Mouse (Mus musculus) heart, postnatal 25 days (tissue): ENCODE measurements at regions not wholly inside any gene's neighbourhood (a gene's known extent, or its start where the extent isn't known, plus 50 kb on each side); places are given as distances from the start of the nearest gene placed in this dataset.

Experiments
- DNase-seq: peaks from one replicate; pipeline ENCODE4 v3.0.0; 2022; ENCODE audit warnings: low spot score
- intact Hi-C: fragments of 180-260 bp; cut with DNase I; formaldehyde crosslinking; loops from one replicate; pipeline ENCODE4 v1.15.1; 2025

DNA sequence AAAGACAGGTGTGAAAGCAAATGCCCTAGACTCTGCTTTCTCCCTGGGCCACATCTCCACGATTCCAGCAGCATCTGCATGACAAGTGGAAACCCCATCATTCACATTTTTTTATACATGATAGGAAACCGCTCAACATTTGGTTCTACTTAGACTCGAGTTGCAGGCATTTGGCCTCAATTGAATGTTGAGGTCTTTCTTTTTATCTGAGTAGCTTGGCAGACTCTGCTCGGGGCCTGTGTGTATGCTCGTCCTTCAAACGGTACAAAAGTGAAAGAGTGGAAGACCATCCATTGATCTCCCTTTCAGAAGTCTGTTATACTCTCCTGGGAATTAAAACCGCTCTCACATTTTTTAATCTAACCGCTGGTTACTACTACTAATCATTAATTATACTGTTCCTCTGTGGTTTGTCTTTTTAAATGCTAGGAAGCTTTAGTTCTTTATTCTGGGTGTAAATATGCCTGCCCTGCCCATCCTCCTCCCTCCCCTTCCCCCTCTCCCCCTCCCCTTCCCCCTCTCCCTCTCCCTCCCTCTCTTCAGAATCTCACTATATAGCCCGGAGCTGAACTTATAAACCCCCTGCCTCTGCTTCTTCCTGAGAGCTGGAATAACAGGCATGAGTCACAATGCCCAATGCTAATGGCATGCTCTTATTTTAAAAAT, 75.5 kb downstream of the Dyrk2 start:
- intact Hi-C loops: loop anchor here (5.0 kb wide), 1 partner anchor 82 kb away; no protein-coding TSS in a partner anchor
- no peak for DNase-seq

- intact Hi-C loops: no loop called here
- DNase-seq: no peak
Observed at GRCm38 (mm10) chr10:118795061-118795407, 75.0 kb downstream of the Dyrk2 start.

DNA sequence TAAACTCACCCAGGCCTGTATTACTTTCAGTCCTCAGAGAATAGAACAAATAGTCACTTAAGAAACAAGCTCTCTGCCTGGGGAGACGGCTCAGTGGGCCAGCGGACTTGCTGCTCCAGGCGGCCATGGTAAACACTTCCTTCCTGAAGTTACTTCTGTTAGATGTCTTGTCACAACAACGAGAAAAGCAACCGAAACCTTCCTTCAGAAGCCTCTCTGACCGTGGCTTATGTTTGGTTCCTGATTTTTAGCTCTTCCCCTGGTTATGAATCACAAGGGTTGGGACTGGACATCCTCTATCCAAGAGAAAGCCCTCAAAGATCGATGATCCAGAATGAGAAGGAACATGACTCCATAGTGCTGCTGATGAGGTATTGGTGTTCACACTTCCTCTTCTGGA, 73.5 kb downstream of the Dyrk2 start:
- DNase-seq: no peak
- intact Hi-C loops: no loop called here

- DNase-seq: no peak
- intact Hi-C loops: no loop called here
Observed at GRCm38 (mm10) chr10:118797256-118797655, 72.8 kb downstream of the Dyrk2 start.

GRCm38 (mm10) chr10:118799767-118800166, 70.2 kb downstream of the Dyrk2 start:
- intact Hi-C loops: loop anchor here (1.0 to 10.0 kb wide), 2 partner anchors 205 to 266 kb away; no protein-coding TSS in a partner anchor
- DNase-seq: no peak

DNA sequence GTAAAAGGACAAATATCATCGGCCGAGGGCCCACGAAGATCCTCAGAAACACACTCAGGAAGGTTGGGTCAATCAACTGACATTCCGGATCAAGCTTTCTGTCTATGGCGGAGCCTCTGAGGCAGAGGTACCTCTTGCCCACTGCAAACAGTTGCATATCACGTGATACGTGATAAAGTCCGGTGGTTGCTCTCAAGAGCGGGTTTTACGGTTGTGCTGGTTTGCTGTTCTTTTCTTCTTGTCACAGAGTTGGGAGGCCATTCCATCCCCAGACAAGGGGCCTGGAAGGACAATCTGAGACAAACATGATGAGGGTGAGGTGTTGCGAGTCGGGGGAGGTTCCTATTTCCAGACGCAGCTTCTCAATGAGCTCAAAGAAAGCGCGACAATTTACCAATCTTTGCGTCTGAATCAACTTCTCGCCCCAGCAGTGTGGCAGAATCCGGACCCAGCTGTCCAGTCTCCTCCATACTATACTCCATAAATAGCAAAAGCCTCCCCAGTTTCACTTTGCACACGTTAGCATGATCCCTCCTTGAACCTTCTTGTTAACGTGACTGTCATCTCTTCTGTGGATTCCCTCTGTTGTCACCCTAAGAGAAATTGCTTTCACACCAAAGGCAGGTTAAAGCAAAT, 66.0 kb downstream of the Dyrk2 start:
- intact Hi-C loops: loop anchor here (10.0 kb wide), 1 partner anchor 209 kb away; no protein-coding TSS in a partner anchor
- no peak for DNase-seq

DNA sequence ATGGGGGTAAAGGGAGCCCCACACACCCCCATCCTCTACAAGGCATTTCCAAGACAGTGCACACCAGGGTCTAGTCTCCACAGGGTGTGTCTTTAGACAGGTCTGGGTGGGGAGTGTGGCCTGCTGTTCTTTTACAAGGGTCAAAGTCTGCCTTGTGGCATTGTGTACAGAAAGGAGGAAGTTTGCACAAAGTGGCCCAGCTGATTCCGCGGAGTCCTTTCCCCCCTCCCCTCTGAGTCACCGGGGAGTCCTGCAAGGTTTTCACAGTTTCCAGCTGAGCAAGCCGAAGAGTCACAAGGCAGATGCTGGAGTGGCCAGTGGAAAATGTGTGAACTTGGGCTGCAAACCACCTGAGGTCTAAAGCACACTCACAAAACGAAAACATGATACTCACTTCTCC, 65.4 kb downstream of the Dyrk2 start:
- DNase-seq: no peak
- intact Hi-C loops: loop anchor here (10.0 kb wide), 1 partner anchor 210 kb away; no protein-coding TSS in a partner anchor
